Mouse (Mus musculus) forebrain, embryonic 13.5 days (tissue): ENCODE data around the gene Fut9. TPM values are rescaled to one million over a fixed set of nuclear protein-coding genes. Genes with fewer than 3 reads are reported as not detected.

ENCODE experiments used
- ATAC-seq: fragments of 200-750 bp; cut with Nextera tagmentation; 2 replicates; pipeline ENCODE4 v1.8.0; 2017
- H3K27ac ChIP-seq: fragments of 300-500 bp; sonication (generic); 2 replicates; pipeline ENCODE4 v1.5.1; 2015; ENCODE audit warnings: inconsistent platforms, mild to moderate bottlenecking, moderate library complexity
- H3K27me3 ChIP-seq: fragments of 300-500 bp; sonication (generic); 2 replicates; pipeline ENCODE4 v1.6.1; 2015; ENCODE audit warnings: mild to moderate bottlenecking, inconsistent platforms
- H3K36me3 ChIP-seq: fragments of 300-500 bp; sonication (generic); 2 replicates; pipeline ENCODE4 v1.6.1; 2015; ENCODE audit warnings: mild to moderate bottlenecking, inconsistent platforms; ENCODE audit not compliant: poor library complexity, severe bottlenecking
- H3K4me1 ChIP-seq: fragments of 300-500 bp; sonication (generic); 2 replicates; pipeline ENCODE4 v1.6.1; 2015; ENCODE audit warnings: inconsistent platforms
- H3K4me2 ChIP-seq: fragments of 300-500 bp; sonication (generic); 2 replicates; pipeline ENCODE4 v1.6.1; 2015; ENCODE audit warnings: inconsistent platforms, mild to moderate bottlenecking, moderate library complexity
- H3K4me3 ChIP-seq: fragments of 300-500 bp; sonication (generic); 2 replicates; pipeline ENCODE4 v1.5.1; 2015; ENCODE audit warnings: mild to moderate bottlenecking, inconsistent platforms
- H3K9ac ChIP-seq: fragments of 300-500 bp; sonication (generic); 2 replicates; pipeline ENCODE4 v1.6.1; 2015; ENCODE audit warnings: mild to moderate bottlenecking, inconsistent platforms
- H3K9me3 ChIP-seq: fragments of 300-500 bp; sonication (generic); replicated peaks from 2 replicates; pipeline ENCODE4 v1.6.1; 2016; ENCODE audit warnings: inconsistent platforms
- WGBS: fragments of 180-500 bp; shearing (Covaris S2); methylation state at CpG from one replicate; pipeline ENCODE4 v1.1.7; 2015; 5-methylcytosine and 5-hydroxymethylcytosine counted together
- polyA plus RNA-seq: library from polyadenylated mRNA; unstranded; fragments of >200 nt; fragmentation: Nextera tagmentation; extraction: Ambion mirVana; gene quantifications from 2 replicates; pipeline ENCODE4 v1.2.1, GENCODE M21; 2015

Fut9 gene
- polyA plus RNA-seq, 1 experiment from 2014 or later, result 11.6 TPM

DNA sequence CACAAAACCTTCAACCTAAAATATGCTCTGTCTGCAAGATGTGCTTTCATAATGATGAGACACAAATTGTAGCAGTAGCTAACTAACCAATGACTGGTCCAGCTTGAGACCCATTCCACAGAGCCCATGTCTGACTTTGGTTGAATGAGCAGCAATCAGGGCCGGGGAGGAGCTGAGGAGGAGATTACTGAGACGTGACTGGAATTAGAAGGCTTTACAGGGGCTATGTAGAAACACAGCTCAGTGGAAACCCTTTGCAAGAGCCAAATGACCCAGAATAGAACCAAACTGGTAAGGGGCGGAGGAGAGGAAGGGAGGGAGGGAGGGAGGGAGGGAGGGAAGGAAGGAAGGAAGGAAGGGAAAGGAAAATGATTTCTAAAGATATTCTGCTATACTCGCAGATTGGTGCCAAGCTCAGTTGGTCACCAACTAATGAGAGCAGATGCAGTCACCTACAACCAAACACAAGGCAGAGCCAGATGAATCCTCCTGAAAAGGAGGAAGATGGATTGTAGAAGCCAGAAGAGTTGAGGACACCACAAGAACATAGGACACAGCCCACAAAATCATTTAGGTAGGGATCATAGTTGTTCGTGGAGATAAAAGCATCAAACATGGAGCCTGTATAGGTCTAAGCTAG, 42.0 kb downstream of the Fut9 start:
- Histone ChIP-seq H3K4me2 (no peak overlapping the region), H3K36me3 (no peaks in the 10 kb centered on the region), H3K4me3 (no peak overlapping the region), H3K9ac (no peak overlapping the region), H3K4me1 (0 out of 2 replicates have a peak, but pooled peaks cover under 1% of the 10 kb centered on the region), H3K27me3 (no peaks in the 10 kb centered on the region), H3K27ac (no peak overlapping the region), H3K9me3 (no peaks in the 10 kb centered on the region)
- ATAC-seq, result peak; percentile 33; the same call in 1 of the 2 replicates
- WGBS, result 54% methylated on average over 4 of the region's 5 CpGs

DNA sequence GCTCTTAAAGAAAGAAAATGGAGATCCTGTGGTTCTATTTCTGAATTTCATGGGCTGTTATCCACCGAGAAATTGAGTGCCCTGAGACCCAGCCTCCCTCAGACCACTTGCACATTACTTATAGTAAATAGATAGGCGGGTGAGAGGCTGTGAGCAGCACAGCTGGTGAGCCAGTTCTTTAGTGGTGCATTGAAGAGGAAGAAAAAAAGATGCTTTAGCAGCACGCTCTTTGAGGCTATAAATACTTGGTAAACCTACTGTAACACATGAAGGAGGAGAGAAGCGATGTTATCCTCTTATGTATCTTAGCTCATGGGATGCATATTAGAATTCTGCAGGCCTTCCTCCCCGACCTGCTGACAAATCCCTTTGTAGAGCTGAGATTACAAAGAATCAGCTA, 58.5 kb downstream of the Fut9 start:
- Histone ChIP-seq H3K4me1 (no peaks in the 10 kb centered on the region), H3K27me3 (no peaks in the 10 kb centered on the region), H3K4me3 (no peak overlapping the region), H3K4me2 (no peak overlapping the region), H3K9ac (no peak overlapping the region), H3K36me3 (no peaks in the 10 kb centered on the region), H3K27ac (no peak overlapping the region), H3K9me3 (no peaks in the 10 kb centered on the region)
- 53% methylated on average over 5 of the region's 5 CpGs for WGBS
- ATAC-seq, result peak; percentile 36; the same call in 1 of the 2 replicates

GRCm38 (mm10) chr4:25738782-25739181, 61.3 kb downstream of the Fut9 start:
- no peaks in the 10 kb centered on the region for H3K27me3 ChIP-seq
- H3K36me3 ChIP-seq, result no peaks in the 10 kb centered on the region
- H3K4me3 ChIP-seq, result no peak overlapping the region
- H3K4me2 ChIP-seq, result no peak overlapping the region
- ATAC-seq, result no peak
- H3K4me1 ChIP-seq, result no peaks in the 10 kb centered on the region
- no peak overlapping the region for H3K27ac ChIP-seq
- H3K9me3 ChIP-seq, result no peaks in the 10 kb centered on the region
- WGBS, result 95% methylated on average over 4 of the region's 4 CpGs
- no peak overlapping the region for H3K9ac ChIP-seq

DNA sequence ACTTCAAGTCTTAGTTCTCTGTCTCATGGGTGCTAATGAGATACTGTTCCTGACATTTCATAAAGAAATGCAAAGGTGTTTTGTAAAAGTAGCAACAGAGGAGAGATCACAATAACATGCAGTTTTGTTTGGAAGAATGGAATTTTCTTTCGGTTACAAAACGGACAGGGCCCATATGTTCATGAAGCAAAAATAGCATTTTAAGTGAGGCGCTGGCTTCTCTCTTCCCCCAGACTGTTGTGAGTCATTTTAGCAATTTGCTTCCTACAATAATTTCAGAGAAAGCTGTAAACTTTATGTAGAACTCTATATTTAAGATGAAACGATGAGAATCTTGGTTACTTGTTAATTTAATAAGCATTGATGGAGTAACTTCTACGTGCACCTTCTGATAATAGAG, 78.5 kb downstream of the Fut9 start:
- 93% methylated on average over 5 of the region's 5 CpGs for WGBS
- Histone ChIP-seq H3K4me1 (no peaks in the 10 kb centered on the region), H3K9me3 (no peaks in the 10 kb centered on the region), H3K27me3 (no peaks in the 10 kb centered on the region), H3K4me2 (no peak overlapping the region), H3K27ac (no peak overlapping the region), H3K36me3 (no peaks in the 10 kb centered on the region), H3K9ac (no peak overlapping the region), H3K4me3 (no peak overlapping the region)
- ATAC-seq, result no peak

- 50% methylated on average over 2 of the region's 2 CpGs for WGBS
- H3K9ac ChIP-seq, result no peak overlapping the region
- H3K27ac ChIP-seq, result no peak overlapping the region
- H3K27me3 ChIP-seq, result no peaks in the 10 kb centered on the region
- H3K9me3 ChIP-seq, result no peaks in the 10 kb centered on the region; the same call in 1 of the 2 replicates
- no peak for ATAC-seq
- 0 out of 2 replicates have a peak, but pooled peaks cover 4% of the 10 kb centered on the region for H3K36me3 ChIP-seq
- H3K4me3 ChIP-seq, result no peak overlapping the region
- H3K4me2 ChIP-seq, result no peak overlapping the region
- H3K4me1 ChIP-seq, result no peaks in the 10 kb centered on the region
These were observed 86.1 kb downstream of the Fut9 start for GRCm38 (mm10) chr4:25713907-25714306.

DNA sequence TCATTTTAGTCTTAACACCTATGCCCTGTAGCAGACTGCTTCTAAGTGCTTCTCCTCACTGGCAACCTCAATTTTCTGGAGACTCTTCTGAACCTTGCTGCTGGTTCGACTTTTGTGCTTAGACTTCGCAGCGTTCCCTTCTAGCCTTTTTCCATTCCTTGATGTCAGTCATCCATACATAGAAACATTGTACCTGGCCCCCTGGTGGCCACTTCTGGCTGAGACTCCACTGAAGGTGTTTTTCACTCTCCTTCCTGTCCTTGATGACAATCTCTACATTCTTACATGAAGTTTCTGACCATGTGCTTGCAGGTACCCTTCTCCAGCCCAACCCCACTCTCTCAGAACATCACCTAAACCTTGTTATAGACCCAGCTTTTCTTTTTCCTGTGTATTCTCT, 115.1 kb downstream of the Fut9 start:
- ATAC-seq, result no peak
- Histone ChIP-seq H3K27ac (no peak overlapping the region), H3K9ac (no peak overlapping the region), H3K36me3 (no peaks in the 10 kb centered on the region), H3K4me3 (no peak overlapping the region), H3K27me3 (no peaks in the 10 kb centered on the region), H3K4me2 (no peak overlapping the region), H3K4me1 (no peaks in the 10 kb centered on the region), H3K9me3 (no peaks in the 10 kb centered on the region)
- 88% methylated on average over 3 of the region's 3 CpGs for WGBS

GRCm38 (mm10) chr4:25664196-25664595, 135.8 kb downstream of the Fut9 start:
- H3K4me2 ChIP-seq, result no peak overlapping the region
- no peak overlapping the region for H3K27ac ChIP-seq
- H3K4me3 ChIP-seq, result no peak overlapping the region
- 85% methylated on average over 1 of the region's 1 CpGs for whole genome bisulfite sequencing
- no peak for ATAC-seq
- no peaks in the 10 kb centered on the region for H3K9me3 ChIP-seq
- H3K27me3 ChIP-seq, result no peaks in the 10 kb centered on the region
- no peaks in the 10 kb centered on the region for H3K36me3 ChIP-seq
- no peaks in the 10 kb centered on the region for H3K4me1 ChIP-seq
- no peak overlapping the region for H3K9ac ChIP-seq

DNA sequence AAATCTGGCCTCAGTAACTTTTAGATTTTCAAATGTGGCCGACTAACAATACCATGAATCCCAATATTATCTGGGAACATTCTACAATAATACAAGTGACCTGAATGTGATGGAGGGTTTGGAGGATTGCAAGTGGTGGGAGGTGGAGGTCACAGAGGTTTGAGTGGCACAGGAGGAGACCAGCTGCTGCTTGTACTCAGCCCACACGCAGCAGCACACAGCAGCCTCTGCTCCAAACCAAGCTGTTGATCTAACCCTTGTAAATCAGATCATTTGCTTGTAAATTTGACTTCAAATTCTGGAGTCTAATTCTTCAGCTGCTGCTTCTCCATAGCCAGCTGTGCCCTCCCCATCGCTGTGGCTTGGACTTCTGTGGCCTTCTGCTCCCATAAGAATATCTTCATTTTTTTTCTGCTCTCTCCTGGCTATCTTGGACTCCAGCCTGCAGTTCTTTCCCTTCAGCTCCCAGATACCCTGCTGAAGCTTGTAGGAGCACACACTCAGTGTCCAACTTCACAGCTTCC, 138.8 kb downstream of the Fut9 start:
- H3K27me3 ChIP-seq, result no peaks in the 10 kb centered on the region
- ATAC-seq, result no peak
- H3K4me1 ChIP-seq, result no peaks in the 10 kb centered on the region
- no peak overlapping the region for H3K4me2 ChIP-seq
- no peak overlapping the region for H3K27ac ChIP-seq
- H3K9me3 ChIP-seq, result no peaks in the 10 kb centered on the region
- no peak overlapping the region for H3K9ac ChIP-seq
- H3K36me3 ChIP-seq, result no peaks in the 10 kb centered on the region
- 96% methylated on average over 3 of the region's 3 CpGs for WGBS
- no peak overlapping the region for H3K4me3 ChIP-seq

DNA sequence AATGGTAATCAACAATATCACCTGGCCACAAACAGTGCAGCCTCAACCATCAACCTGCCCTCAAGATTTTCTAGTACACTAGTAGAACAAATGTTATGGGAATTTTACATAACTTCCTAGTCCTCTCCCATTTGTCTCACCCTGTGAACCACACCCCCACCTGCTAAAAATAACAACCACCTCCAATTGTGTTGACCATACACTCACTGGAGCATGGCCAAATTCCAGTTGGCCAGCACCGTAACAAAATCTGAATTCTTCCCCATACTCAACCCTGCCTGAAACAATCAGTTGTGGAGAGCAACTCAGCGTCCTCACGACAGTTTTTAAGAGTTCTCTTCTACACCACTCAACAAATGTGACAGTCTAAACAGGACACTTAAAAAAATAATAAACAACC, 141.3 kb downstream of the Fut9 start:
- no peak for ATAC-seq
- Histone ChIP-seq H3K27me3 (no peaks in the 10 kb centered on the region), H3K4me1 (no peaks in the 10 kb centered on the region), H3K27ac (no peak overlapping the region), H3K36me3 (no peaks in the 10 kb centered on the region), H3K9me3 (no peaks in the 10 kb centered on the region), H3K9ac (no peak overlapping the region), H3K4me2 (no peak overlapping the region), H3K4me3 (no peak overlapping the region)
- WGBS, result 88% methylated on average over 3 of the region's 3 CpGs

GRCm38 (mm10) chr4:25651902-25652301, 148.1 kb downstream of the Fut9 start:
- Histone ChIP-seq H3K9ac (no peak overlapping the region), H3K4me1 (no peaks in the 10 kb centered on the region), H3K36me3 (no peaks in the 10 kb centered on the region), H3K27me3 (no peaks in the 10 kb centered on the region), H3K9me3 (no peaks in the 10 kb centered on the region), H3K27ac (no peak overlapping the region), H3K4me2 (no peak overlapping the region), H3K4me3 (no peak overlapping the region)
- 79% methylated on average over 3 of the region's 3 CpGs for WGBS
- no peak for ATAC-seq

- ATAC-seq, result no peak
- Histone ChIP-seq H3K9me3 (no peaks in the 10 kb centered on the region), H3K4me2 (no peak overlapping the region), H3K27me3 (no peaks in the 10 kb centered on the region), H3K36me3 (no peaks in the 10 kb centered on the region), H3K27ac (no peak overlapping the region), H3K4me3 (no peak overlapping the region), H3K9ac (no peak overlapping the region), H3K4me1 (no peaks in the 10 kb centered on the region)
- WGBS, result 89% methylated on average over 2 of the region's 2 CpGs
These were observed 151.9 kb downstream of the Fut9 start for GRCm38 (mm10) chr4:25648107-25648506.

GRCm38 (mm10) chr4:25647593-25647992, 152.5 kb downstream of the Fut9 start:
- no peak overlapping the region for H3K4me2 ChIP-seq
- H3K4me3 ChIP-seq, result no peak overlapping the region
- no peak overlapping the region for H3K9ac ChIP-seq
- no peaks in the 10 kb centered on the region for H3K36me3 ChIP-seq
- H3K4me1 ChIP-seq, result no peaks in the 10 kb centered on the region
- H3K27ac ChIP-seq, result no peak overlapping the region
- H3K9me3 ChIP-seq, result no peaks in the 10 kb centered on the region
- WGBS, result 93% methylated on average over 1 of the region's 1 CpGs
- ATAC-seq, result no peak
- H3K27me3 ChIP-seq, result no peaks in the 10 kb centered on the region

GRCm38 (mm10) chr4:25645580-25645979, 154.5 kb downstream of the Fut9 start:
- H3K9ac ChIP-seq, result no peak overlapping the region
- no peaks in the 10 kb centered on the region for H3K27me3 ChIP-seq
- H3K9me3 ChIP-seq, result no peaks in the 10 kb centered on the region
- H3K27ac ChIP-seq, result no peak overlapping the region
- H3K4me1 ChIP-seq, result no peaks in the 10 kb centered on the region
- no peaks in the 10 kb centered on the region for H3K36me3 ChIP-seq
- 88% methylated on average over 2 of the region's 2 CpGs for WGBS
- ATAC-seq, result no peak
- H3K4me3 ChIP-seq, result no peak overlapping the region
- no peak overlapping the region for H3K4me2 ChIP-seq
